Mouse (Mus musculus): ENCODE results near the gene Zer1. TPM values are rescaled to one million over a fixed set of nuclear protein-coding genes. Genes with fewer than 3 reads are reported as not detected.
A peak's percentile ranks its signal among the peaks of the same experiment; 100 is the strongest.
"Not testable (repeated sequence)": the region's sequence is repeated elsewhere in the genome, so short reads cannot be mapped to it uniquely, and the experiment has no call there.

The Zer1 gene
- 100 to 1,000 TPM; 135 to 139 TPM for total RNA-seq (2021)
- long read RNA-seq, experiment 1, full-length matches to known transcripts = 69 of 162 reads
- long read RNA-seq, experiment 1, partial matches to known transcripts = 33 of 162 reads
- long read RNA-seq, experiment 1, other reads (novel, unspliced or antisense) = 60 of 162 reads
- long read RNA-seq, experiment 2, full-length matches to known transcripts = 83 of 173 reads
- long read RNA-seq, experiment 2, partial matches to known transcripts = 23 of 173 reads
- long read RNA-seq, experiment 2, other reads (novel, unspliced or antisense) = 67 of 173 reads

DNA sequence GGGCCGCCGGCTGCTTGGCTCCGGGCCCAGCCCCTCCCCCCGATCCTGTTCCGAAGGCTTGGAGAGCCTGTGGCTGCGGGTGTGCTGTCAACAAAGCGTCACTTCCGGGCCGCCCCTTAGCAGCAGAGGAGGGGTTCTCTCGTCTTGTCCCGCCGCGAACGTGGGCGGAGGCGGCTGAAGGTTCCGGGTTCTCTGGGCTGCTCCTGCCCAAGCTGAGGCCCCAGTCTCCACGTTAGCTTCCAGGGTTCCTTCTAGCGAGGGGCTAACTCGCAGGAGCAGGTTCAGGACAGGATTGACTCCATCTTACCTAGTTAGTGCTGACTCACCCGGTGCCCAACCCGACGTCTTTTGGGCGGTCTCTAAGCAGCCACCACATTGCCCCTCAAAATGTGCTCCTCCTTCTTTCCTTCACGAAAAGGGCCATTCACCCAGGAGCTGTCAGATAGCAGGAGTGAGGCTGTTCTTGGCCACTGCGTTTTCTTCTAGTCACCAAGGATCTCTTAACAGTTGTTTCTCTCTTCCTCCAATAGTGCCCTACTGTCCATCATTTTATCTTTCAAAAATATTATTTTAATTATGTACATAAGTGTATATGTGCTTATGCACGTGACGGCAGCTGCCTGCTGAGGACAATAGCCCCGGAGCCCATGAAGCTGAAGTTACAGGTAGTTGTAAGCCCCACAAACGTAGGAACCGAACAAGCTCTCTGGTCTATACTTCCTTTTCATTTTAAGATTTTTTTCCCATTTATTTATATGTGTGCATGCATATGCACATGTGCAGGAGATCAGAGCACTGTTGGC lies at the start of gene Zer1:
Zer1 (minus strand) TSS at position 114 of the 803 bp plus-strand sequence.
- intact Hi-C loops (cut with DNase I) = loop anchor here (5.0 kb wide), 2 partner anchors 38 to 48 kb away; partner anchors contain the start of gene Endog

GRCm38 (mm10) chr2:30173541-30174240 lies 49.3 kb upstream of the Zer1 start:
- intact Hi-C loops (cut with DNase I) = loop anchor here (5.0 kb wide), 1 partner anchor 51 kb away; the partner anchor contains the start of gene Zer1
- DNase-seq (ENCODE audit: low spot score in 2 of 2) = no peak

More for the DNA sequence above, at the start of gene Zer1:
- peak; percentile 94 to 95 for DNase-seq (ENCODE audit: low spot score in 2 of 2)

GRCm38 (mm10) chr2:30171997-30172382 lies 47.6 kb upstream of the Zer1 start:
- no peak for DNase-seq (ENCODE audit: low spot score in 2 of 2)

DNA sequence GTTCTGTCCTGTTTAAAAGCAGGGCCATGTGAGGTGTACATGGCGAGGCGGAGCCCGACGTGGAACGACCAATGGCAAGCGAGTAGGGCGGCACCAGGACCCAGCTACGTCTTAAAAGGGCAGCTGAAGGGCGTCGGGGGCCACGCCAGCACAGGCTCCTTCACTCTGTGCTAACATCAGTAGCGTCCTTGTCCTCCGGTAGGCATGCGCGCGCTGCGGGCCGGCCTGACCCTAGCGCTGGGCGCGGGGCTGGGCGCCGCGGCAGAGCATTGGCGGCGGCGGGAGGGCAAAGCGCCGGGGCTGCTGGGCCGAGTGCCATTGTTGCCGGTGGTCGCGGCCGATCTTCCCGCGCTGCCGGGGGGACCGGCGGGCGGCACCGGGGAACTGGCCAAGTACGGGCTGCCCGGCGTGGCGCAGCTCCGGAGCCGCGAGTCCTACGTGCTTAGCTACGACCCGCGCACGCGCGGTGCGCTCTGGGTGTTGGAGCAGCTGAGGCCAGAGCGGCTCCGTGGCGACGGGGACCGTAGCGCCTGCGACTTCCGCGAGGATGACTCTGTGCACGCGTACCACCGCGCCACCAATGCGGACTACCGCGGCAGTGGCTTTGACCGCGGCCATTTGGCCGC lies 47.1 kb upstream of the Zer1 start, which contains the start of gene Endog:
Endog (plus strand) TSS at position 123 of the 626 bp plus-strand sequence.
- DNase-seq (ENCODE audit: low spot score in 2 of 2) = peak; percentile 90 to 92
- intact Hi-C loops (cut with DNase I) = loop anchor here (2.0 to 5.0 kb wide), 2 partner anchors 49 to 65 kb away; partner anchors contain the start of genes Lrrc8a and Zer1

More at GRCm38 (mm10) chr2:30171997-30172382, 47.6 kb upstream of the Zer1 start:
- intact Hi-C loops (cut with DNase I) = loop anchor here (2.0 to 5.0 kb wide), 2 partner anchors 50 to 65 kb away; partner anchors contain the start of genes Lrrc8a and Zer1

DNA sequence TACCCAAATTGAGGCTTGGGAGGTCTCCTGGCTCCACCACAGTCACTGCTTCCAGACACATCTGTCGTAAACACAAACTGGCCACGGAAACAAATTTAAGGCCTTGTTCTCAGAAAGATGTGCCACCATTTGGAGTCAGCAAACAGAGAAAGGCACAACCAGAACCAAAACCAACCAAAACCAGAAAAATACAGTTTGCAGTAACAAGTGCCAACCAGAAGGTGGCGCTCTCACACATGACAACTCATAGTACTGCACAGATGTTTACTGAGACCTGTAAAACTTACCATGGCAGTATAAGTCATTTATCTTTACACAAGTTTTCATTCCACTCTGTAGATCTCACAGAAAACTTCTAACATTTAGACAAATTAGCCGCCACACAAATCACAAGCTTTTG lies 42.3 kb upstream of the Zer1 start:
- intact Hi-C loops (cut with DNase I) = loop anchor here (5.0 kb wide), 1 partner anchor 101 kb away; the partner anchor contains the start of gene Phyhd1
- no peak for DNase-seq (ENCODE audit: low spot score in 2 of 2)

DNA sequence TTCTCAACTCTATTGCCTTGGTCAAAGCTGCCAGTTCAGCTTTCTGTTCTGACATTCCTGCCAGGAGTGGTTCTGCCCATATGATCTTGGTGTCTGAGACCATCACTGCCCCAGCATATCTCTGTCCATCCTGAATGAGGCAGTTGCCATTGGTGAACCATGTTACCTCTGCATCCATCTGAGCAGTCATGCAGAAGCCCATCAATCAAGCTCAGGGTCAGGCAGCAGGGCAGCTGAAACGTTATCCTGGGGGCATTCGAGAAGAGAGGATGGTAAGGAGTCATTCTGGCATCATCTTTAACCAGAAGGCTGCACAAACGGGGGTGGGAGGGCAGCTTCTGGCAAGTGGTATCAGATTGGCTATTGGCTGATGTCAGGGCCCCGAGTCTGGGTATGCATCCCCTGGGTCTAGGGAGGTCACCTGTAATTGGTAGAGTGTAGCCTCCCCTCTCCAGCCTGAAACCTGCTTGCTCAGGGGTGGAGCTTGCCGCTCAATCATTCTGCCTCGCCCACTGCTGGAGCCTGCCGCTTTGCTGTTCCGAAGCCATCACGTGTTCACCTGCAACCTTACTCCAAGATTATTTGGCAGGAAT lies 40.1 kb upstream of the Zer1 start:
- intact Hi-C loops (cut with DNase I) = loop anchor here (5.0 kb wide), 2 partner anchors 37 to 122 kb away; no protein-coding TSS in a partner anchor
- DNase-seq (ENCODE audit: low spot score in 2 of 2) = no peak

- peak; percentile 51 to 55 for DNase-seq (ENCODE audit: low spot score in 2 of 2)
- intact Hi-C loops (cut with DNase I) = loop anchor here (2.0 to 5.0 kb wide), 3 partner anchors 35 to 120 kb away; partner anchors contain the start of gene Pkn3
Observed at GRCm38 (mm10) chr2:30161809-30162208, 37.4 kb upstream of the Zer1 start.

- intact Hi-C loops (cut with DNase I) = loop anchor here (5.0 kb wide), 2 partner anchors 33 to 118 kb away; no protein-coding TSS in a partner anchor
- not testable (repeated sequence) for DNase-seq (ENCODE audit: low spot score in 2 of 2)
Observed at GRCm38 (mm10) chr2:30159871-30160270, 35.5 kb upstream of the Zer1 start.

DNA sequence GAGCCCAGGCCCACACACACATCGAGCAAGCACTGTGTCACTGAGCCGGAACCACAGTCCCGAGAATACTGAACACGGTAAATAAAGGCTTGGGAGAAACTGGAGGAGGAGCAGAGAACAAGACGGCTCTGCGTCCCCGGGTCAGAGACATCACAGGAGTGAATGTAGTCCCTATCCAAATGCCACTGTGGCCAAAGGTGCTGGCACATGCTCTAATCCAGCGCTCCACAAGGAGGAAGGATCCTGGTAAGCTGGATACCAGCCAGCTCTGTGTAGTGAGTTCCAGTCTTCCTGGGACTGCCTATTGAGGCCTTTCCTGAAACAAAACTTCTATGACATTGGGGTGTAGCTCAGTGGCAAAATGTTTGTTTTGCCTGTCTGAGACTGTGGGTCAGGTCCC lies 28.2 kb upstream of the Zer1 start:
- intact Hi-C loops (cut with DNase I) = no loop called here
- no peak for DNase-seq (ENCODE audit: low spot score in 2 of 2)

DNA sequence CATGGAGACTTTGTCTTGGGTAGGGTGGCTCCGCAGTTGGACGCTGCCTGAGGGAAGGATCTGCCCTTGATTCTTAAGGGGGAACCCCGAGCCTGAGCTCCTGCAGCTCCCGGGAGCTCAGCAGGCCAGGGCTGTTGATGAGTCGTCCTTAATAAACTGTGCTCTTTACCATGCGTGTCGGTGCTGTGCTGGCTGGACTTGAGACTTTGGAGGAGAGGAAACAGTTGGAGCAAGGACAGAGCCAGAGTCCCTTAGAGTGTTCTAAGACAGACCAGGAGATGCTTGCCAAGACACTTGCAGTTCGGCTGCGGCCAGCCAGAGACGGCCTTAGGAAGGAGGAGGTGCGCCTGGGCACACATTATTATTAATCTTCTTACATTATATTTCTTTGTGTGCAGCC lies 27.5 kb upstream of the Zer1 start:
- no peak for DNase-seq (ENCODE audit: low spot score in 2 of 2)
- intact Hi-C loops (cut with DNase I) = no loop called here

DNA sequence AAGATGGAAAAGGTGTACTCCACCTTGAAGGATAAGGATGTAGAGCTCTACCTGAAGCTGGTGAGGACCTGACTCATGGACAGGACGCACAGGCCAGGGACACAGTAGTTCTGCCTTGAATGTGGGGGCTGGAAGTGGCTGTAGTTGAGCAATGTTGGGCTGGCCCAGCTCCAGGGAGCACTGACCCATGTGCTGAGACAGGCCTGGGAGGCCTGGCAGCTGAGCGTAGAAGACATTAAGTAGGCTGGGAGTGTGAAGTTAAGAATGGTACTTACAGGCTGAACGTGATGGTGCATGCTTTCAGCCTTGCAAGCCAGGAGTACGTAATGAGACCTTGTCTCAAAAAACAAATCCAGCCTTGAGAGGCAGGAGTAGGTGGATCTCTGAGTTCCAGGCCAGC lies 23.1 kb upstream of the Zer1 start:
- intact Hi-C loops (cut with DNase I) = no loop called here
- no peak for DNase-seq (ENCODE audit: low spot score in 2 of 2)

- DNase-seq (ENCODE audit: low spot score in 2 of 2) = no peak
- intact Hi-C loops (cut with DNase I) = no loop called here
Observed at GRCm38 (mm10) chr2:30144436-30144835, 20.1 kb upstream of the Zer1 start.

DNA sequence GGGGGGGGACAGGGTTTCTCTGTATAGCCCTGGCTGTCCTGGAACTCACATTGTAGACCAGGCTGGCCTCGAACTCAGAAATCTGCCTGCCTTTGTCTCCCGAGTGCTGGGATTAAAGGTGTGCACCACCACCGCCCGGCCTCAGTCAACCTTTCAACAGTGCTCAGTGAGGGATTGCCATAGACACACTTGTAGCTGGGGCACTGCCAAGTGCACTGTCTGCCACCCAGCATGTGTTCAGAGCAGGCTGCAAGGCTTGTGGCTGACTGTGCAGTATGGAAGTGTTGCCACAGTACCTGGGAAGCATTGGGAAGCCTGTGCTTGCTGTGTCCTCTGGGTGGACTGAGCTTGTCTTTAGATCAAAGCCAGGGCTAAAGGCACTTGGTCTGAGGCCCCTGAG lies 15.6 kb upstream of the Zer1 start:
- DNase-seq (ENCODE audit: low spot score in 2 of 2); intact Hi-C loops (cut with DNase I): not testable (repeated sequence)

GRCm38 (mm10) chr2:30136458-30136857 lies 12.1 kb upstream of the Zer1 start:
- no peak for DNase-seq (ENCODE audit: low spot score in 2 of 2)
- intact Hi-C loops (cut with DNase I) = no loop called here

DNA sequence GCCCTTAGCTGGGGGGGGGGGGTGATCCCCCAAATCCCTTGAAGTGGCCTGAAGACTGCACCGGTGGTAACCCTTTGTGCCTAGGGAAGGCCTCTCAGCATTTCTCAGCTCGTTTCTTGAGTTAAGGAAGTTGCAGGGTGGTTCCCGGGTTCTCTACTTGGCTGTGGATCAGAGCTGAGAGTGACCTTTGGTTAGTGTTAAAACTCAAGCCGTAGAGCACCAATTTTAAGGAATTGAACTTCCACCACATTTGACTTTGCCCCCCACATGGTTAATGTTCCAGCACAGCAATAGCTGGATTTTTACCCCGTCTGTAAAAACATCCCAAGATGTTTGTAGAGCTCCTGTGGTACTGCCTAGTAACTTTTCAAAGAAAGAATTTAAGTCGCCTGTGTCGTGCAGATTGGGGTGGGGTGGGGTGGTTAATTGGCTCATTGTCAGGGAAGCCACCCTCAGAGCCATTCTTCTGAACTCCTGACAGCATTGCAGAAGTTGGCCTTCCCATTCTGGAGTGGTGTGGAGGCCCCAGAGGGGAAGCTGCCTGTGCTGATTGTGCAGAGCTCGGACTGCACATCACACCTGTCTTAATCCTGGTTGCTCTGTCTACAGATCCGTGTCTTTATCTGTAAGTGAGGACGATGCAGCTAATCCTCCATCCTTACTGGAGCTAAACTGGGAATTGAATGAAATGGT lies 10.7 kb upstream of the Zer1 start:
- DNase-seq (ENCODE audit: low spot score in 2 of 2) = no peak
- intact Hi-C loops (cut with DNase I) = no loop called here

- no peak for DNase-seq (ENCODE audit: low spot score in 2 of 2)
- intact Hi-C loops (cut with DNase I) = no loop called here
Observed at GRCm38 (mm10) chr2:30134378-30134711, 10.0 kb upstream of the Zer1 start.

DNA sequence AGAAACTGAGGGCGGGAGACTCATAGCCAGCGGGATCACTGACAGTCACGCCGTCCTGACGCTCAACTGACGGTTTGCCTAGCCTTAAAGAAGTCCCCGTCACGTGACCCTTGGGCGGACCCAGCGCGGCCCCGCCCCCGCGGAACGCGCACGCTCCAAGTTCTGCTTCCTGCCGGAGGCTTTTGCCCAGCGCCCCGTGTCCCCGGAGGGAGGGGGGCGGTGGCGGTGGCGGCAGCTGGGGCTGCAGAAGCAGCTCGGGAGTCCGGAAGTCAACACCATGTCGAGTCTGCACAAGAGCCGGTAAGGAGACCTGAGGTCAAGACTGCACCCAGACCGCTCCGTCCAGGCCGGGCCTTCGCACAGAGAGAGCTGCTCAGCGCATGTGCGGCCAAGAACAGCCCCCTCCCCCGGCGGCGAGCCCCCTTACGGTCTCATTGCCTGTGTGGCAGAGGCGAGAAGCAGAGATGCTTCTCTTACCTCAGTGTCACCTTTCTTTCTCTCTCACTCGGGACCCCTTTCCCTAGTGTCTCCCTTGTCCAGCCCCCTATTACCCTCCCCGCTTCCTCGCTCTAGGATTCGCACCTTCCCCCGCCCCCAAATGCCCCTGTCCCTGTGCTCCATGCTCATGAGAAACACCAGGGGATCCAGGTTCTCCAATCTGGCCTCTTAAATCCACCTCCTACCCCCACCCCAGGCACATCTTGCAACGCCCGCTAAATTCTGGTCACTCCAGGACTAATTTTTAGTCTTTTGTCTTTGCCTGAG lies 9.4 kb upstream of the Zer1 start, which contains the start of gene Tbc1d13:
Tbc1d13 (plus strand) TSS at position 134 of the 765 bp plus-strand sequence.
- DNase-seq (ENCODE audit: low spot score in 2 of 2) = peak; percentile 98
- intact Hi-C loops (cut with DNase I) = no loop called here

Data from left cerebral cortex, postnatal 14 days (tissue).